Comparison of ENCODE assay signal across 27 mouse cellular contexts in the genomic region with DNA sequence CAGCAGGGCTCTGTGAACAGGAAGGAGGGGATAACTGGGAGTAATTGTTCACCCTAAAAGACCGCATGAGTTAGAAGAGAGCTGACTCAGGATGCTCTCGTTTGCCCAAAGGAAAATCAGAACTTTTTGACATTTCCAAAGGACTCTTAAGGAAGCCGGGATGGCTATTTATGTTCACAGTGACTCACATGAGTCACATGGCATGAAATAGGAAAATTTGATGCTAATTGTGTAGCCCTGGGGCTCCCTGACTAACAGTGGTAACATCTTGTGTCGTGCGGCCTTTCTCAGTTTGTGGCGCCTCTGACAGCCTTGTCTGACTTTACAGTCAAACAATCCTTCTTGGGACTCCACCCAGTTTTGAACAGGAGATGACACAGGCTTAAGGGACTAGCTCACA. TPM values are rescaled to one million over a fixed set of nuclear protein-coding genes. Genes with fewer than 3 reads are reported as not detected.
A peak's percentile ranks its signal among the peaks of the same experiment; 100 is the strongest.
DNase-seq lines count a peak whose midpoint lies in the region; ATAC-seq lines count a peak whose summit lies in the region.
"Had no signal": no experiment of that assay in that cellular context is flagged by ENCODE, and none has a peak within 500 bp of the region (broad histone marks: within the 10 kb centered on the region; RNA-seq: fewer than 3 reads in every experiment).

No protein-coding gene starts in this region.

- no peak overlapping the region for H3K4me3 ChIP-seq in midbrain, embryonic 16.5 days (ENCODE audit: low read depth, low read length)
- H3K4me3 ChIP-seq in forebrain, embryonic 10.5 days: no peak overlapping the region
- H3K4me3 ChIP-seq: forebrain, embryonic 13.5 days; layer of hippocampus, adult 2 months; limb, embryonic 13.5 days; liver, embryonic 13.5 days; lung, embryonic 15.5 days had no signal

- no peaks in the 10 kb centered on the region for H3K9me3 ChIP-seq in midbrain, embryonic 16.5 days (replicated peaks; ENCODE audit: control insufficient read depth, low read length, poor library complexity, severe bottlenecking)
- no peaks in the 10 kb centered on the region for H3K9me3 ChIP-seq in forebrain, embryonic 10.5 days
- H3K9me3 ChIP-seq: forebrain, embryonic 13.5 days; G1E; limb, embryonic 13.5 days; liver, embryonic 13.5 days; lung, embryonic 15.5 days had no signal

- H3K4me1 ChIP-seq in midbrain, embryonic 16.5 days (ENCODE audit: control insufficient read depth, insufficient read depth, low read length): peaks cover 8% of the 10 kb centered on the region; the same call in 1 of the 2 replicates
- peaks cover 12% of the 10 kb centered on the region for H3K4me1 ChIP-seq in forebrain, embryonic 10.5 days
- H3K4me1 ChIP-seq: liver, embryonic 13.5 days; lung, embryonic 15.5 days had no signal

- peaks cover 11% of the 10 kb centered on the region; the same call in 1 of the 2 replicates for H3K27me3 ChIP-seq in midbrain, embryonic 16.5 days (ENCODE audit: control insufficient read depth, insufficient read depth, low read depth, low read length)
- peaks cover 44% of the 10 kb centered on the region for H3K27me3 ChIP-seq in forebrain, embryonic 10.5 days (ENCODE audit: poor library complexity, severe bottlenecking)

- ATAC-seq in midbrain, embryonic 16.5 days: no peak
- ATAC-seq: CD4-positive, CD25-positive, alpha-beta regulatory T cell, adult 4 months; forebrain, embryonic 13.5 days had no signal

- no peak overlapping the region for H3K27ac ChIP-seq in midbrain, embryonic 16.5 days (ENCODE audit: low read length)
- no peak overlapping the region for H3K27ac ChIP-seq in forebrain, embryonic 10.5 days
- H3K27ac ChIP-seq: forebrain, embryonic 13.5 days; hindbrain, embryonic 14.5 days; layer of hippocampus, adult 2 months; limb, embryonic 13.5 days; liver, embryonic 13.5 days; lung, embryonic 15.5 days; macrophage had no signal

- 81% methylated on average over 6 of the region's 6 CpGs for WGBS in midbrain, embryonic 16.5 days
- WGBS in forebrain, embryonic 10.5 days: 86% methylated on average over 6 of the region's 6 CpGs

- no peak overlapping the region for H3K4me2 ChIP-seq in midbrain, embryonic 16.5 days (ENCODE audit: low read length)
- H3K4me2 ChIP-seq: forebrain, embryonic 13.5 days; hindbrain, embryonic 14.5 days; limb, embryonic 13.5 days; liver, embryonic 13.5 days; lung, embryonic 15.5 days; midbrain, embryonic 11.5 days had no signal

- DNase-seq in left cerebral cortex, adult 18-20 months (ENCODE audit: low spot score in 2 of 2): peak; percentile 15 to 25
- DNase-seq in left cerebral cortex, adult 11 months (ENCODE audit: low spot score): no peak
- DNase-seq in 3T3-L1 (ENCODE audit: low read depth, low spot score) (peak; percentile 96), MN1 (ENCODE audit: low spot score) (peak; percentile 20)
- DNase-seq in fibroblast of lung, adult 2 months (ENCODE audit: low read depth): peak; percentile 57
- no peak for DNase-seq in forebrain, embryonic 10.5 days (ENCODE audit: extremely low spot score, low spot score)
- no peak for DNase-seq in cerebellum, adult 9-10 months
- DNase-seq: adrenal gland, adult 2 months; cerebellum, postnatal 10 days; embryo, embryonic 11 days; heart, adult 11 months; heart, postnatal 36 days; kidney, adult 8-10 months; kidney, postnatal 14 days; layer of hippocampus, postnatal 36 days; liver, embryonic 13.5 days; thymus, postnatal 25 days had no signal

- H3K9ac ChIP-seq in midbrain, embryonic 16.5 days (ENCODE audit: low read depth, low read length): no peak overlapping the region
- H3K9ac ChIP-seq: forebrain, embryonic 13.5 days; hindbrain, embryonic 14.5 days; limb, embryonic 13.5 days; liver, embryonic 13.5 days; lung, embryonic 15.5 days had no signal

- no peaks in the 10 kb centered on the region for H3K36me3 ChIP-seq in midbrain, embryonic 16.5 days (ENCODE audit: control insufficient read depth, insufficient read depth, low read length)
- H3K36me3 ChIP-seq in forebrain, embryonic 10.5 days (replicated peaks): no peaks in the 10 kb centered on the region
- H3K36me3 ChIP-seq: G1E; limb, embryonic 13.5 days; liver, embryonic 13.5 days; lung, embryonic 15.5 days had no signal

RNA-seq across cellular contexts. Expression of a gene that starts 51.9 kb away (rescaled TPM):
- 100 to 1,000 TPM; 188 to 195 TPM for total RNA-seq in left cerebral cortex, adult 18-20 months (2021)
- 19.9 and 20.0 TPM in 2 replicates for polyA plus RNA-seq in midbrain, embryonic 16.5 days (2015; fragmentation: Nextera tagmentation; extraction: Ambion mirVana)
- polyA plus RNA-seq in forebrain, embryonic 10.5 days (2016; fragmentation: Nextera tagmentation; extraction: Ambion mirVana): 6.0 and 7.4 TPM in 2 replicates

Comparison
In these comparisons a context has a peak if more than half of its experiments do, and no peak if none do; other contexts are left out.
1. DNase-seq: peak in left cerebral cortex, adult 18-20 months (2 of 2), 3T3-L1 (single experiment), MN1 (single experiment) and fibroblast of lung, adult 2 months (single experiment); none in left cerebral cortex, adult 11 months (single experiment), forebrain, embryonic 10.5 days (single experiment) and cerebellum, adult 9-10 months (single experiment).